Mouse (Mus musculus) bone marrow macrophage, adult 2 months (primary cell): ENCODE results near the gene Olfr788. TPM values are rescaled to one million over a fixed set of nuclear protein-coding genes. Genes with fewer than 3 reads are reported as not detected.
A peak's percentile ranks its signal among the peaks of the same experiment; 100 is the strongest.

ENCODE experiments used
- H3K27ac ChIP-seq: 2 replicates; pipeline ENCODE4 v1.5.1; 2012; ENCODE audit warnings: low read depth, low read length; ENCODE audit not compliant: insufficient read depth
- H3K4me1 ChIP-seq: 2 replicates; pipeline ENCODE4 v1.6.1; 2012; ENCODE audit warnings: low read length; ENCODE audit not compliant: control insufficient read depth, insufficient read depth
- H3K4me3 ChIP-seq: 2 replicates; pipeline ENCODE4 v1.5.1; 2012; ENCODE audit warnings: mild to moderate bottlenecking, low read length, moderate library complexity; ENCODE audit not compliant: insufficient read depth
- CTCF ChIP-seq: IDR thresholded peaks from 2 replicates; pipeline ENCODE4 v1.5.1; 2012; ENCODE audit warnings: low read depth, mild to moderate bottlenecking, low read length, moderate library complexity
- POLR2A ChIP-seq: IDR thresholded peaks from 2 replicates; pipeline ENCODE4 v1.6.1; 2012; ENCODE audit warnings: mild to moderate bottlenecking, low read depth, low read length, borderline replicate concordance
- polyA plus RNA-seq: library from polyadenylated mRNA; stranded (reverse); fragments of >200 nt; gene quantifications from 2 replicates; pipeline ENCODE4 v1.2.4, GENCODE M21; 2012; ENCODE audit not compliant: missing spikeins, insufficient read depth, insufficient read length

Olfr788 gene
- polyA plus RNA-seq, result not detected in 2 replicates

DNA sequence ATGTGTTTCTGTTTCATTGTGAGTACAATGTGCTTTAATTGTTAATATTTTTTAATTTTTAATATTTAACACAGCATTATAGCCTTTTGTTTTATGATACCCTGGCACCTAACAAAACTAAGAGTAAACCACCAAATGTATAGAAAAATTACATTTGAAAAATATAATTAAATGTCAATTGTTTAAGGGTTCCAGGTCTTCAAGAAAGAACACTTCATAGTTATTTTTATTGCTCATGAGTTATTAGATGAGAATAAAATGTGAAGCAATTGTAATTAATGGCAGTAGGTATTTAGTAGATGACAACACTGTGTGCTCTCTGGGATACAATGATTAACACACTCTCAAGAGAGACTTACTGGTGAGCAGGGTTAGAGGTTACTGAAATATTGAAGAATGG, at the start of gene Olfr788:
Gene Olfr788 (plus strand): TSS at position 301 of the 400 bp plus-strand sequence.
- Histone ChIP-seq H3K27ac (no peak within 1 kb of the TSS), H3K4me3 (no peak within 1 kb of the TSS), H3K4me1 (peaks cover 10% of the 10 kb centered on the region)
- TF ChIP-seq POLR2A (no peak), CTCF (no peak)

DNA sequence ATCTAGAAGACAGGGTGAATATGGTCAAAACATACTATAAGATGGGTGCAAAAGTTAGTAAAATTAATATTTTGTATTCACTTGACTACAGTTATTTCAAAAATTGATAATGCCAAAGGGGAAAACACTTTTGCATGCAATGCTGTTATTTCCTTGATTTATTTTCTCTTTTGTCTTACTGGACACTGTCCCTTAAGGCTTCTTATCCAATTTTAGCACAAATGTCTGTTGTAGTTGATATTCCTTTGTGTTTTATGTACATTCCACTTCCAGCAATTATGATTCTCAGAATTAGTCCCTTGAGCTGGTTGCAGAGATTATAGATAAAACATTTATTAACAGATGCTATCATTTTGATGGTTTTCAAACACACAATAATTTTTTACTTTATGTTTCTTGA, 43.8 kb upstream of the Olfr788 start, which contains the start of gene Olfr786:
Gene Olfr786 (plus strand): TSS at position 301 of the 400 bp plus-strand sequence.
- H3K4me3 ChIP-seq, result no peak within 1 kb of the TSS
- H3K27ac ChIP-seq, result no peak within 1 kb of the TSS
- H3K4me1 ChIP-seq, result no peaks in the 10 kb centered on the region
- TF ChIP-seq CTCF, result no peak

DNA sequence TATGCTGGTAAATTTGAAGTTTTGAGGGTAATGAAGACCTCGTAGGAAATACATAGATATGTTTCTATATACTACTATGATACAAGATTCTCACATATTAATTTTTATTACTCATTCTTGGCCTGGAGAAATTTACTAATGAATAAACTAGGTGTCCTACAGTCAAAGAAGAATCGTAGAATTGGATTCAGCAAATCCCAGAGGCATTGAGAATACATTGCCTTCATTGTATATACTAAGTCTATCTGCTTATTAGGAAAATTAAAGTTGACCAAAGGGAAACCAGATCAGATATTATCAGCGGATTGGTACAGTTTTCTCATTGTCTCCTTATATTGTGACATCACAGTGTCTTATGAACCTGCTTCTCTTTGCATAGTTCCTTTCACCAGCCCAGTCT, 9.2 kb upstream of the Olfr788 start, which contains the start of gene Olfr787:
Gene Olfr787 (plus strand): TSS at position 301 of the 400 bp plus-strand sequence.
- Histone ChIP-seq H3K27ac (no peak within 1 kb of the TSS), H3K4me3 (no peak within 1 kb of the TSS), H3K4me1 (no peaks in the 10 kb centered on the region)
- TF ChIP-seq POLR2A (no peak), CTCF (no peak)

DNA sequence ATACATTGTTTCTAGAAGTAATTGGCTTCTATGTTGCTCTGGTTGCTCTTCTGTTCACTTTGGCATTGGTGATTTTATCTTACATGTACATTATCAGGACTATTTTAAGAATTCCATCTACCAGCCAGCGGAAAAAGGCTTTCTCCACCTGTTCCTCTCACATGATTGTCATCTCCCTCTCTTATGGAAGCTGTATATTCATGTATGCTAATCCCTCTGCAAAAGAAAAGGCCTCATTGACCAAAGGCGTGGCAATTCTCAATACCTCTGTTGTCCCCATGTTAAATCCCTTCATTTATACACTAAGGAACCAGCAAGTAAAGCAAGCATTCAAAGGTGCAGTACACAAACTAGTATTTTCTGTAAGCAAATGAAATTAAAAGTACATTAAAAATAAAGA, 2.5 kb downstream of the Olfr788 start:
- Histone ChIP-seq H3K4me3 (no peak overlapping the region), H3K4me1 (peaks cover 10% of the 10 kb centered on the region), H3K27ac (peak overlapping the region; percentile 67)
- TF ChIP-seq CTCF (no peak), POLR2A (no peak)

DNA sequence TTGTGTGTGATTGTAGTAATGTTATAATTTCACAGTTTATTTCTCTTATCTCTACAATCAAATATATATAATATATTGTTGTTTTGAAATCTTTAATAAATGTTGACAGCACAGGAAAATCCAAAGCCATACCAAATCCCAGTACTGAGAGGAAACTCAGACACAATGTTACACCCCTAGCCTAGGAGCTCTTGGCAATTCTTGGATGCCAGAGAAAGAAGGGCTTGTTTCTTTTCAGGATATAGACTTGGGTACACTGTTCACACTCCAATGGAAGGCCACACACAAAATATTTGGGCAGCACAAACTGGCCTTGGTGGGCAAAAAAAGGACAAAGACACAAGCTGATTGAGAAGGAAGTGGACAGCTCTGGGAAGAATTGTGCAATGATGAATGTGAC, 2.9 kb downstream of the Olfr788 start:
- TF ChIP-seq POLR2A (no peak), CTCF (no peak)

DNA sequence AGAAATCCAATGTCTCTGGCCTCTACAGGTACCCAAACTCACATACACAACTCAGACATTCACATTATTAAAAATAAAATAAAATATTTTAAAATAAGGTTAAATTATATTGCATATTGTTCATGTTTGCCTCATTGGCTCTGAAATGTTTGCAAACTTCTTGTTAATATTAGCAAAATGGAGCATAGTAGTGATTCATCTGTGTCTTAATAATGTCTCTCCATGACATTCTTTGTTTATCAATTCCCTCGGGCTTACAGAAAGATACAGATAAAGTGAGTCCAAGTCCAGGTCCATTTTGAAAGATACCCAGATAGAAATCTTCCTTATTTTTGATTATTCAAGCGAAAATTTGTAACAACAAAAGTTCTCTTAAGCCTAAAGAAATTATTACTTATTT, 13.7 kb downstream of the Olfr788 start, which contains the start of gene Olfr789:
Gene Olfr789 (plus strand): TSS at position 301 of the 400 bp plus-strand sequence.
- TF ChIP-seq CTCF, result no peak
- no peak for TF ChIP-seq POLR2A
- Histone ChIP-seq H3K27ac (no peak within 1 kb of the TSS), H3K4me1 (no peaks in the 10 kb centered on the region), H3K4me3 (no peak within 1 kb of the TSS)

More for the DNA sequence above, 2.9 kb downstream of the Olfr788 start:
- Histone ChIP-seq H3K4me1 (peaks cover 10% of the 10 kb centered on the region), H3K27ac (no peak overlapping the region; the same call in 1 of the 2 replicates), H3K4me3 (no peak overlapping the region)

DNA sequence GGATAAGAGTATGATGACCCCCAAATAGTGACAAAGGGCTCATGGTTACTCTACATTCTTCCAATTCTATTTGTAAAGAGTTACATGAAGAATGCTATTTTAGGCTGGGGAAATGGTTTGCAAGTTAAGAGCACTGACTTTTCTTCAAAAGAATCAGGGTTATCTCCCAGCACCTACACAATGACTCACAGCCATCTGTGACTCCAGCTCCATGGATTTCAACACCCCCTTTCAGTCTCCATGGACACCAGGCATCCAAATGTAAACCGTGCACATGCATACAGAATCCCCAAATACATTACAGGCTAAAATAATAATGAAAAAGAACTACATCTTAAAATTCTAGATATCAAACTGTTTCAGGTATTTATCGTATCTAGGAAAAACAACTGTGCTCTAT, 19.3 kb downstream of the Olfr788 start:
- Histone ChIP-seq H3K4me3 (no peak overlapping the region), H3K27ac (no peak overlapping the region), H3K4me1 (no peaks in the 10 kb centered on the region)
- TF ChIP-seq POLR2A (no peak), CTCF (no peak)

DNA sequence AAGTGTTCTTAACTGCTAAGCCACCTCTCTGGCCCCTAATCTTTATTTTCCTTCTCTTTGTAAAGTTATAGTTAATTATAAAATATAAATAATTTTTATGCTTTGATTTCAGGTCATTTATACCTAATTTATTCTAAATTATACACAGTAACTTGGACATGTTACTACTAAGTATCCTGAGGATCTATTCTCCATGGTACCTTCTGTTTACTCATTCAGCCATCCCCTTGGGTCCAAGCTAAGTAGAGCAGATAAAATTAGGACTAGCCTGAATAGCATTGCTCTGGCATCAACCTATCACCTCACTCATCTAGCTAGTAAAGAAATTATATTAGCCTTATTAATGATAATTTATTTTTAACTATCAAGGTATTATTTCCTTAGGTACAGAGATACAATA, 27.4 kb downstream of the Olfr788 start, which contains the start of gene Olfr790:
Gene Olfr790 (plus strand): TSS at position 301 of the 400 bp plus-strand sequence.
- no peaks in the 10 kb centered on the region for H3K4me1 ChIP-seq
- TF ChIP-seq POLR2A (no peak), CTCF (no peak)
- no peak within 1 kb of the TSS for H3K4me3 ChIP-seq
- no peak within 1 kb of the TSS for H3K27ac ChIP-seq

DNA sequence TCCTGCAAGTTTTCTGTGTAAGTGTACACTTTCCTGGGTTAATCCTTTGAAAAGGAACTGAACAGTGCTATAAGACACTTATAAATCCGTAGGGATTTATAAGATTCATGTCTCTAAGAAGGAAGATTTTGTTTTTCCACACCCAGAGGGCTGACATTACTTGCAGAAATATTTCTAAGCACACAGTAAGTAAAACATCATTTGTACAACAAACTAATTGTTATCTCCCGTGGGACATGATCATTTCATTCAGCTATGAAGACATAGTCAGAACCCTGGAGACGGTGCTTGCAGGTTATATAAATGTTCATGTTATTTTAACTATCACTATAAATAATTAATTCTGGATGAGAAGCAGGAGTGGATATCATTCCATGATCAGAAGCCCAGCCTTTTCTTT, 50.7 kb downstream of the Olfr788 start, which contains the start of gene Olfr791:
Gene Olfr791 (plus strand): TSS at position 301 of the 400 bp plus-strand sequence.
- Histone ChIP-seq H3K4me3 (no peak within 1 kb of the TSS), H3K4me1 (no peaks in the 10 kb centered on the region), H3K27ac (no peak within 1 kb of the TSS)
- TF ChIP-seq CTCF (no peak), POLR2A (no peak)

Other genes starting within 250 kb of the Olfr788 start
- gene Olfr774, start 234.8 kb upstream of the Olfr788 start, polyA plus RNA-seq, result not detected in 2 replicates
- not detected in 2 replicates for gene Olfr775, start 222.6 kb upstream of the Olfr788 start, polyA plus RNA-seq
- not detected in 2 replicates for gene Olfr776, start 211.9 kb upstream of the Olfr788 start, polyA plus RNA-seq
- gene Olfr777, start 199.5 kb upstream of the Olfr788 start, polyA plus RNA-seq, result 0.15 TPM in 1 of 2 replicates, not detected in the other
- not detected in 2 replicates for gene Olfr780, start 152.9 kb upstream of the Olfr788 start, polyA plus RNA-seq
- gene Olfr781, start 142.1 kb upstream of the Olfr788 start, polyA plus RNA-seq, result not detected in 2 replicates
- gene Olfr782, start 122.1 kb upstream of the Olfr788 start, polyA plus RNA-seq, result not detected in 2 replicates
- gene Olfr784, start 86.9 kb upstream of the Olfr788 start, polyA plus RNA-seq, result not detected in 2 replicates
- not detected in 2 replicates for gene Olfr785, start 65.6 kb upstream of the Olfr788 start, polyA plus RNA-seq
- gene Olfr786, start 43.7 kb upstream of the Olfr788 start, polyA plus RNA-seq, result not detected in 2 replicates
- gene Olfr787, start 9.1 kb upstream of the Olfr788 start, polyA plus RNA-seq, result not detected in 2 replicates
- not detected in 2 replicates for gene Olfr789, start 13.8 kb downstream of the Olfr788 start, polyA plus RNA-seq
- gene Olfr790, start 27.5 kb downstream of the Olfr788 start, polyA plus RNA-seq, result not detected in 2 replicates
- gene Olfr791, start 50.8 kb downstream of the Olfr788 start, polyA plus RNA-seq, result not detected in 2 replicates
- not detected in 2 replicates for gene Olfr792, start 68.2 kb downstream of the Olfr788 start, polyA plus RNA-seq
- not detected in 2 replicates for gene Olfr794, start 96.7 kb downstream of the Olfr788 start, polyA plus RNA-seq
- 0.23 TPM in 1 of 2 replicates, not detected in the other for gene Olfr796, start 141.6 kb downstream of the Olfr788 start, polyA plus RNA-seq
- gene Olfr798, start 156.9 kb downstream of the Olfr788 start, polyA plus RNA-seq, result not detected in 2 replicates
- gene Olfr799, start 166.5 kb downstream of the Olfr788 start, polyA plus RNA-seq, result not detected in 2 replicates
- gene Olfr800, start 186.7 kb downstream of the Olfr788 start, polyA plus RNA-seq, result not detected in 2 replicates
- not detected in 2 replicates for gene Olfr801, start 202.9 kb downstream of the Olfr788 start, polyA plus RNA-seq
- not detected in 2 replicates for gene Olfr802, start 217.2 kb downstream of the Olfr788 start, polyA plus RNA-seq
- gene Olfr803, start 223.3 kb downstream of the Olfr788 start, polyA plus RNA-seq, result not detected in 2 replicates
- gene Olfr804, start 232.2 kb downstream of the Olfr788 start, polyA plus RNA-seq, result 0.31 TPM in 1 of 2 replicates, not detected in the other